Mouse (Mus musculus): ENCODE measurements at regions not wholly inside any gene's neighbourhood (a gene's known extent, or its start where the extent isn't known, plus 50 kb on each side); places are given as distances from the start of the nearest gene placed in this dataset.
"Not testable (repeated sequence)": the region's sequence is repeated elsewhere in the genome, so short reads cannot be mapped to it uniquely, and the experiment has no call there.

DNA sequence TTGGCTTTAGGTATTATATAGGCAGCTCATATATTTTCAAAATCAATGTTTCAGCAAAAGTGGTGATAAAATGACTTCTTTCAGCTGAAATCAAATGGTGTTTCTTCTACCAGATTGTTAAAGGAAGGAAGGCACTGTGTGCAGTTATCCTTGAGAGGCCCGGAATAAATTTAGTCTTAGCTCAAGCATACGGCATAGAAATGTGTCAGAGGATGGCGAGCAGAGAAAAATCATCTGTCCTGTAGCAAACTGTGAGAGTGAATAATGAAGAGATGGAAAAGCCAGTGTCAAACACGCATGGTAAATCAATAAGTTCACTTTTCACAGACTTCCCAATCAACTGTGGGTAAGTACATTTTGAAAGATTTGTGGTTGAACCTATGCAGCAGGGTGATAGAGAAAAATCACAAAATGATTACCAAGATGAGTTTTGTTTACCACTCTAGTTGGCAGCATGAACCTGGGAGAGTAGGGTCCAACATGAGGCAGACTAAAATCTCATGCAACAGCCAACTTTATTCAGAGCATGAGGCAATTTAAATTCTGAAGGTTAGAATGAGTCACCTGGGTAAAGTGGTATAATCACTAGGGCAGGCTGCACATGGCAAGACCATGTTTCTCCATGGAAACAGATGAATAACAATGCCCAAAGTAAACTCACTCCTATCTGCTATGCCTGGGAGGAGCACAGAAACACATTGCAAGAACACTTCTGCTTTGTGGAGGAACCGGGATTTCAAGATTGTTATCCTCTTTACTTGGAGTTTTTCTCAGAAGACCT lies 55.7 kb downstream of the AI429214 start:
- no peaks in the 10 kb centered on the region for H3K4me1 ChIP-seq
- no peaks in the 10 kb centered on the region for H3K36me3 ChIP-seq
- ATAC-seq (ENCODE audit: insufficient read depth, low FRiP score, low read depth) = no peak
- H3K4me3 ChIP-seq (replicated peaks) = no peak overlapping the region
- no peaks in the 10 kb centered on the region for H3K9me3 ChIP-seq
- 71% methylated on average over 5 of the region's 5 CpGs for WGBS
- H3K9ac ChIP-seq = no peak overlapping the region
- H3K27ac ChIP-seq = no peak overlapping the region
- H3K27me3 ChIP-seq (replicated peaks) = no peaks in the 10 kb centered on the region
- H3K4me2 ChIP-seq = no peak overlapping the region

GRCm38 (mm10) chr8:37049969-37050683 lies 56.7 kb downstream of the AI429214 start:
- no peak for ATAC-seq (ENCODE audit: insufficient read depth, low FRiP score, low read depth)
- H3K27ac ChIP-seq = no peak overlapping the region
- H3K4me1 ChIP-seq = no peaks in the 10 kb centered on the region
- no peak overlapping the region for H3K4me2 ChIP-seq
- no peak overlapping the region for H3K9ac ChIP-seq
- H3K36me3 ChIP-seq = no peaks in the 10 kb centered on the region
- H3K4me3 ChIP-seq (replicated peaks) = no peak overlapping the region
- H3K9me3 ChIP-seq = no peaks in the 10 kb centered on the region
- no peaks in the 10 kb centered on the region for H3K27me3 ChIP-seq (replicated peaks)
- WGBS = 69% methylated on average over 6 of the region's 6 CpGs

- WGBS = 12% methylated on average over 1 of the region's 1 CpGs
- Histone ChIP-seq H3K9ac (no peak overlapping the region), H3K4me3 (replicated peaks) (no peak overlapping the region), H3K9me3 (no peaks in the 10 kb centered on the region), H3K4me2 (no peak overlapping the region), H3K27ac (no peak overlapping the region), H3K36me3 (no peaks in the 10 kb centered on the region), H3K4me1 (no peaks in the 10 kb centered on the region), H3K27me3 (replicated peaks) (no peaks in the 10 kb centered on the region)
- no peak for ATAC-seq (ENCODE audit: insufficient read depth, low FRiP score, low read depth)
These were observed 57.3 kb downstream of the AI429214 start for GRCm38 (mm10) chr8:37050684-37051028.

DNA sequence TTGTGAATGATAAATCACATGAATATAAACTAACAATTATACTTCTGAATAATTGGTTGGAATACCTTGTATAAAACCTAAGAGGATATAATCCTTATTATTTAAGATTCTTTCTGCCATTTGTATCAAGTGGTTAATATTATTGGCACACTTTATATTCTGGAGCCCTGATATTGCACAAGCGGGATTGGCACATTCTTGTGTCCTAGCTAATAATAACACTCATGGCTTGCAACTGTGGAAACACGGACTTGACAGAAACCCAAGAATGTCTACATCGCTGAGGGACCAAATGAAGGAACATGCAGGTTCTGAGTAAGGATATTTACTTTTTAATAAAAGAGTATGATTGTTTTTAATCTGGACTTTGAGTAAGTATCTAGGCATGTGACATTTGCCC lies 63.0 kb downstream of the AI429214 start:
- H3K4me2 ChIP-seq = no peak overlapping the region
- 62% methylated on average over 3 of the region's 3 CpGs for WGBS
- ATAC-seq (ENCODE audit: insufficient read depth, low FRiP score, low read depth) = no peak
- H3K4me1 ChIP-seq = no peaks in the 10 kb centered on the region
- H3K4me3 ChIP-seq (replicated peaks) = no peak overlapping the region
- no peaks in the 10 kb centered on the region for H3K36me3 ChIP-seq
- H3K27me3 ChIP-seq (replicated peaks) = no peaks in the 10 kb centered on the region
- no peaks in the 10 kb centered on the region for H3K9me3 ChIP-seq
- no peak overlapping the region for H3K9ac ChIP-seq
- H3K27ac ChIP-seq = no peak overlapping the region

DNA sequence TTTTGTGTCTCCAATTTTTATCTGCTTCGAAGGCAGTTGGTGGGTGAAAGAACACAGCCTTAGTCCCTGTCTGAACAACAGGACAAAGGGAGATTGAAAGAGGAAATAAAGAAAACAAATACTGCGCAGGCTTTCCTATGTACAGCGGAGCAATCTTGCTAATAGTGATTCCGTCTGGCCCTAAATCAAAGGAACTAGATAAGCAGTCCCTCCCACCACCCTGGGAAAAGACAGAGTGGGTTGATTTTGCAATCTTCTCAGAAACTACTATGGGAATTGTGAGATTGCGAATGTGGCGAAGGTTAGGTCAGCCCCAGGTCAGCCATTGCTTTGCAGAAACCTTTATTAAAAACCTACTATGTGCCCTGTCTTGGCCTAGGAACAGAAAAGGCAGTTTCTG lies 65.0 kb downstream of the AI429214 start:
- Histone ChIP-seq H3K36me3 (no peaks in the 10 kb centered on the region), H3K4me1 (no peaks in the 10 kb centered on the region), H3K9ac (no peak overlapping the region), H3K9me3 (no peaks in the 10 kb centered on the region), H3K27me3 (replicated peaks) (no peaks in the 10 kb centered on the region), H3K27ac (no peak overlapping the region), H3K4me2 (no peak overlapping the region), H3K4me3 (replicated peaks) (no peak overlapping the region)
- no peak for ATAC-seq (ENCODE audit: insufficient read depth, low FRiP score, low read depth)
- 67% methylated on average over 6 of the region's 6 CpGs for WGBS

GRCm38 (mm10) chr8:37062012-37062944 lies 68.9 kb downstream of the AI429214 start:
- no peak overlapping the region for H3K27ac ChIP-seq
- no peaks in the 10 kb centered on the region for H3K27me3 ChIP-seq (replicated peaks)
- 28% methylated on average over 13 of the region's 13 CpGs for WGBS
- peak; percentile 39; the same call in 1 of the 2 replicates for ATAC-seq (ENCODE audit: insufficient read depth, low FRiP score, low read depth)
- H3K9me3 ChIP-seq = no peaks in the 10 kb centered on the region
- H3K9ac ChIP-seq = no peak overlapping the region
- H3K4me3 ChIP-seq (replicated peaks) = no peak overlapping the region
- H3K4me2 ChIP-seq = no peak overlapping the region
- no peaks in the 10 kb centered on the region for H3K36me3 ChIP-seq
- H3K4me1 ChIP-seq = no peaks in the 10 kb centered on the region

GRCm38 (mm10) chr8:37063764-37064331 lies 70.4 kb downstream of the AI429214 start:
- Histone ChIP-seq H3K9ac (no peak overlapping the region), H3K27me3 (replicated peaks) (no peaks in the 10 kb centered on the region), H3K9me3 (no peaks in the 10 kb centered on the region), H3K4me2 (no peak overlapping the region), H3K36me3 (no peaks in the 10 kb centered on the region), H3K27ac (no peak overlapping the region), H3K4me1 (no peaks in the 10 kb centered on the region), H3K4me3 (replicated peaks) (no peak overlapping the region)
- WGBS = 16% methylated on average over 12 of the region's 12 CpGs
- peak; percentile 43; the same call in 1 of the 2 replicates for ATAC-seq (ENCODE audit: insufficient read depth, low FRiP score, low read depth)

- no peak overlapping the region for H3K4me3 ChIP-seq (replicated peaks)
- no peak overlapping the region for H3K27ac ChIP-seq
- 29% methylated on average over 2 of the region's 2 CpGs for WGBS
- no peaks in the 10 kb centered on the region for H3K27me3 ChIP-seq (replicated peaks)
- ATAC-seq (ENCODE audit: insufficient read depth, low FRiP score, low read depth) = no peak
- H3K4me1 ChIP-seq = no peaks in the 10 kb centered on the region
- H3K36me3 ChIP-seq = no peaks in the 10 kb centered on the region
- H3K9ac ChIP-seq = no peak overlapping the region
- H3K9me3 ChIP-seq = no peaks in the 10 kb centered on the region
- no peak overlapping the region for H3K4me2 ChIP-seq
These were observed 79.5 kb downstream of the AI429214 start for GRCm38 (mm10) chr8:37072905-37073304.

GRCm38 (mm10) chr8:37099727-37100126 lies 106.3 kb downstream of the AI429214 start:
- no peaks in the 10 kb centered on the region for H3K27me3 ChIP-seq (replicated peaks)
- H3K4me3 ChIP-seq (replicated peaks) = no peak overlapping the region
- no peak for ATAC-seq (ENCODE audit: insufficient read depth, low FRiP score, low read depth)
- 62% methylated on average over 2 of the region's 2 CpGs for WGBS
- no peak overlapping the region for H3K4me2 ChIP-seq
- H3K4me1 ChIP-seq = no peaks in the 10 kb centered on the region
- no peak overlapping the region for H3K27ac ChIP-seq
- H3K36me3 ChIP-seq = no peaks in the 10 kb centered on the region
- H3K9me3 ChIP-seq = no peaks in the 10 kb centered on the region
- H3K9ac ChIP-seq = no peak overlapping the region

DNA sequence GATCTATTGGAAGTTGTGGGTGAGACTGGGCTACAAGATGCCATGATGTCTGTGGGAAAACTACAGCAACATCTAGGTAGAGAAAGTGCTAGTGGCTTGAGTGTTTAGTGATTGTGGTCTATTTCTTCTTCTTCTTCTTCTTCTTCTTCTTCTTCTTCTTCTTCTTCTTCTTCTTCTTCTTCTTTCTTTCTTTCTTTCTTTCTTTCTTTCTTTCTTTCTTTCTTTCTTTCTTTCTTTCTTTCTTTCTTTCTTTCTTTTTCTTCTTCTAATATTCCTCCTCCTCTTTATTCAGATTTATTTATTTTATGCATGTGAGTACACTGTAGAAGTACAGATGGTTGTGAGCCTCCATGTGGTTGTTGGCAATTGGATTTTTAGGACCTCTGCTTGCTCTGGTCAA lies 119.0 kb downstream of the AI429214 start:
- not testable (repeated sequence) for H3K27me3 ChIP-seq (replicated peaks); H3K4me3 ChIP-seq (replicated peaks); H3K9ac ChIP-seq; ATAC-seq (ENCODE audit: insufficient read depth, low FRiP score, low read depth); H3K27ac ChIP-seq; H3K4me1 ChIP-seq; H3K9me3 ChIP-seq; H3K4me2 ChIP-seq; H3K36me3 ChIP-seq

GRCm38 (mm10) chr8:37125834-37126233 lies 132.4 kb downstream of the AI429214 start:
- no peaks in the 10 kb centered on the region for H3K4me1 ChIP-seq
- no peak overlapping the region for H3K9ac ChIP-seq
- H3K36me3 ChIP-seq = no peaks in the 10 kb centered on the region
- no peaks in the 10 kb centered on the region for H3K27me3 ChIP-seq (replicated peaks)
- H3K4me2 ChIP-seq = no peak overlapping the region
- ATAC-seq (ENCODE audit: insufficient read depth, low FRiP score, low read depth) = no peak
- H3K4me3 ChIP-seq (replicated peaks) = no peak overlapping the region
- 0 out of 2 replicates have a peak, but pooled peaks cover 3% of the 10 kb centered on the region for H3K9me3 ChIP-seq
- H3K27ac ChIP-seq = no peak overlapping the region

Measured in stomach, embryonic 15.5 days (tissue).